Mouse (Mus musculus): ENCODE measurements around the gene Mmab. TPM values are rescaled to one million over a fixed set of nuclear protein-coding genes. Genes with fewer than 3 reads are reported as not detected.
A peak's percentile ranks its signal among the peaks of the same experiment; 100 is the strongest.

The Mmab gene
- total RNA-seq, 1 experiment = 11.0 TPM

DNA sequence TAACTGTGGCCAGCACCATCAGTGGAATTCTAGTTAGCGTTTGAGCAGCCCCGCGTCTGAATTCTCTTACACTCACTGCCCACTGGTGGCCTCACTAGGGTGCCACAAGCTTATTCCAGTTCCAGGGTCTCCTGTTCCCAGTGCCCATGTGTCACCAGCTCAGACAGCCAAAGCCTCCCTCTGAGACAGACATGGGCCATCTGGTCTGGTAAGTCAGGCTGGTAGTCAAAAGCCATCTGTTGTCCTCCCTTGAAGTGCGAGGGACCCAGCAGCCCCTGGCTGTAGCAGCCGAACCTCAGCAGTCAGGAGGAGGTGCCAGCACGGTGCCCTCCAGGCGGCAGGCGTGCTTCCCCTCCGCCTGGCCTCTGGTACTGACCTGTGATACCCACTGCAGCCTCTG lies 12.4 kb upstream of the Mmab start:
- TF ChIP-seq CHD2 (IDR thresholded peaks at IDR 0.05; ENCODE audit: low read depth, low read length) (no peak), ZC3H11A (IDR thresholded peaks at IDR 0.05; ENCODE audit: borderline replicate concordance, low read depth, low read length) (no peak), MAFK (IDR thresholded peaks at IDR 0.05; ENCODE audit: insufficient read depth, low read depth, low read length) (no peak), HCFC1 (IDR thresholded peaks at IDR 0.05; ENCODE audit: borderline replicate concordance, insufficient read depth, low read length) (no peak), ZNF384 (IDR thresholded peaks at IDR 0.05; ENCODE audit: low read depth, low read length) (no peak)
- no peaks in the 10 kb centered on the region for H3K9me3 ChIP-seq (ENCODE audit: control insufficient read depth, insufficient read depth, low read depth, low read length)
- no peak for DNase-seq (ENCODE audit: low read depth, low spot score)
- no peak overlapping the region for H3K9ac ChIP-seq (ENCODE audit: insufficient read depth, low read depth, low read length, poor library complexity, severe bottlenecking)
- H3K27ac ChIP-seq (ENCODE audit: insufficient read depth, low read depth, low read length, poor library complexity, severe bottlenecking) = no peak overlapping the region
- no peaks in the 10 kb centered on the region; the same call in 1 of the 2 replicates for H3K36me3 ChIP-seq (ENCODE audit: control insufficient read depth, insufficient read depth, low read length, poor library complexity, severe bottlenecking)
- no peak overlapping the region for H3K4me3 ChIP-seq (ENCODE audit: insufficient read depth in 1 of 2, low read depth in 1 of 2, low read length in 2 of 2, poor library complexity in 1 of 2, severe bottlenecking in 1 of 2)
- in situ Hi-C loops (cut with MboI; ENCODE audit: low sequenced_read_pairs in 2 of 2, unreplicated experiment in 2 of 2) = no loop called here
- peaks cover 0 to 6% of the 10 kb centered on the region in 2 experiments; a peak in 1 of 4 replicates for H3K4me1 ChIP-seq (ENCODE audit: control insufficient read depth in 2 of 2, insufficient read depth in 2 of 2, low read length in 2 of 2, poor library complexity in 1 of 2)

DNA sequence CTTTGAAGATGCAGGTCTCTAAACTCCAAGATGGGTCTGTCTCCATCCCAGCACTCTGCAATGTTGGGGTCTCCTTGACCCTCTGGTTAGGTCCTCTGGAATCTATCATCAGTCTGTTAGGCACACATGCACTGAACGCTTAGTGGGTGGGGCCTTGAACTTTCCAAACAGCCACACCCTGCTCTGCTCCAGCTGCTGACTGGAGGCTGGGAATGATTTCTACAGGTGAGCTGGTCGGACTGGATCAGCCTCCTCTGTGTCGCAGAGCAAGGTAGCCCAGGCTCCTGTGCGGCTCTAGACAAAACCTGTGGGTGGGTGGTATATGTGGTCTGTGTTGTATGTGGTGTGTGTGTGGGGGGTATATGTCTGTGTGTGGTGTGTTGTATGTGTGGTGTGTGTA lies 5.2 kb upstream of the Mmab start:
- Histone ChIP-seq H3K4me3 (ENCODE audit: insufficient read depth in 1 of 2, low read depth in 1 of 2, low read length in 2 of 2, poor library complexity in 1 of 2, severe bottlenecking in 1 of 2) (no peak overlapping the region), H3K4me1 (ENCODE audit: control insufficient read depth in 2 of 2, insufficient read depth in 2 of 2, low read length in 2 of 2, poor library complexity in 1 of 2) (peaks cover 0 to 3% of the 10 kb centered on the region in 2 experiments; a peak in 1 of 4 replicates), H3K9ac (ENCODE audit: insufficient read depth, low read depth, low read length, poor library complexity, severe bottlenecking) (no peak overlapping the region), H3K36me3 (ENCODE audit: control insufficient read depth, insufficient read depth, low read length, poor library complexity, severe bottlenecking) (peaks cover 6% of the 10 kb centered on the region; the same call in 1 of the 2 replicates), H3K9me3 (ENCODE audit: control insufficient read depth, insufficient read depth, low read depth, low read length) (no peaks in the 10 kb centered on the region), H3K27ac (ENCODE audit: insufficient read depth, low read depth, low read length, poor library complexity, severe bottlenecking) (no peak overlapping the region)
- no peak for DNase-seq (ENCODE audit: low read depth, low spot score)
- TF ChIP-seq MAFK (IDR thresholded peaks at IDR 0.05; ENCODE audit: insufficient read depth, low read depth, low read length) (no peak), ZNF384 (IDR thresholded peaks at IDR 0.05; ENCODE audit: low read depth, low read length) (no peak), CHD2 (IDR thresholded peaks at IDR 0.05; ENCODE audit: low read depth, low read length) (no peak), ZC3H11A (IDR thresholded peaks at IDR 0.05; ENCODE audit: borderline replicate concordance, low read depth, low read length) (no peak), HCFC1 (IDR thresholded peaks at IDR 0.05; ENCODE audit: borderline replicate concordance, insufficient read depth, low read length) (no peak)
- in situ Hi-C loops (cut with MboI; ENCODE audit: low sequenced_read_pairs in 2 of 2, unreplicated experiment in 2 of 2) = no loop called here

DNA sequence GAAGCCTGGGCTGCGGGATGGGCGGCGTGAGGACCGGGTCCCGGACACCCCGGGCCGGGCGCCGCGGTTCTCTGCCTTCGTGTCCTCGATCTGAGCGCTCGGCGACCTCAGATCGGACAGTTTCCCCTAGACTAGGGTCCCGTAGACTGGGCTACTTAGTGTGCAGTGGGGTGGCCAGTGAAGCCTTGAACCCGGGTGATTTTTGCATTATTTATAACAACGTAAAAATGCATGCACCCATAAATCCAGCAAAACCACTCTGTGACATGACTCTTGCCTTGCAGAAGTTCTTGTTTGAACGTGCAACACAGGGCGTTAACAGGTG lies 470 bp upstream of the Mmab start:
- H3K4me1 ChIP-seq (ENCODE audit: control insufficient read depth in 2 of 2, insufficient read depth in 2 of 2, low read length in 2 of 2, poor library complexity in 1 of 2) = peaks cover 0 to 7% of the 10 kb centered on the region in 2 experiments; a peak in 1 of 4 replicates
- H3K27ac ChIP-seq (ENCODE audit: insufficient read depth, low read depth, low read length, poor library complexity, severe bottlenecking) = no peak overlapping the region
- H3K36me3 ChIP-seq (ENCODE audit: control insufficient read depth, insufficient read depth, low read length, poor library complexity, severe bottlenecking) = peaks cover 2% of the 10 kb centered on the region; the same call in 1 of the 2 replicates
- no peak for DNase-seq (ENCODE audit: low read depth, low spot score)
- in situ Hi-C loops (cut with MboI; ENCODE audit: low sequenced_read_pairs in 2 of 2, unreplicated experiment in 2 of 2) = no loop called here
- H3K9ac ChIP-seq (ENCODE audit: insufficient read depth, low read depth, low read length, poor library complexity, severe bottlenecking) = peak overlapping the region; percentile 80
- TF ChIP-seq MAFK (IDR thresholded peaks at IDR 0.05; ENCODE audit: insufficient read depth, low read depth, low read length) = no peak
- no peaks in the 10 kb centered on the region for H3K9me3 ChIP-seq (ENCODE audit: control insufficient read depth, insufficient read depth, low read depth, low read length)
- peak overlapping the region; percentile 82 to 85 for H3K4me3 ChIP-seq (ENCODE audit: insufficient read depth in 1 of 2, low read depth in 1 of 2, low read length in 2 of 2, poor library complexity in 1 of 2, severe bottlenecking in 1 of 2)

DNA sequence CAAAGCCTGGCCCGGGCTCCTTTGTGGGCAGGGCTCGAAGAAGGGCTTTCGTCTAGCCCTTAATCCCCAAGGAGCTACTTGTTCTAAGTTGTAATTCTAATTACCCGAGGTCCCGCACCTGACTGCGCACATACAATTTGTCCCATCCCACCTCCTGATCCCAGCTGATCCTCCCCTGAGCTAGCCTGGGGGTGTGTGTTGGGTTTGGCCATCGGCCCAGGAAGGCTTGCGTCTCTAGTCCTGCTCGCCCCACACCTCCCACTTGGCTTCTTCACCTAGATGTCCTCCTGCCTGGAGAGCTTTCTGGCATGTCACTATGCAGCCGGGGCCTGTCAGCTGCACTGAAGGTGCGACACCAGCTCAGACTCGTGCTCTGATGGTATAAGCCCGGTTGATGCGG lies 8.3 kb downstream of the Mmab start:
- TF ChIP-seq MAFK (IDR thresholded peaks at IDR 0.05; ENCODE audit: insufficient read depth, low read depth, low read length) = no peak
- TF ChIP-seq ZNF384 (IDR thresholded peaks at IDR 0.05; ENCODE audit: low read depth, low read length) = no peak
- TF ChIP-seq ZC3H11A (IDR thresholded peaks at IDR 0.05; ENCODE audit: borderline replicate concordance, low read depth, low read length) = no peak
- in situ Hi-C loops (cut with MboI; ENCODE audit: low sequenced_read_pairs in 2 of 2, unreplicated experiment in 2 of 2) = no loop called here

GRCm38 (mm10) chr5:114434359-114434758 lies 9.5 kb downstream of the Mmab start:
- no peak overlapping the region for H3K9ac ChIP-seq (ENCODE audit: insufficient read depth, low read depth, low read length, poor library complexity, severe bottlenecking)

More for the DNA sequence above, 8.3 kb downstream of the Mmab start:
- H3K27ac ChIP-seq (ENCODE audit: insufficient read depth, low read depth, low read length, poor library complexity, severe bottlenecking) = no peak overlapping the region
- H3K36me3 ChIP-seq (ENCODE audit: control insufficient read depth, insufficient read depth, low read length, poor library complexity, severe bottlenecking) = peaks cover 27% of the 10 kb centered on the region; the same call in 1 of the 2 replicates
- H3K4me3 ChIP-seq (ENCODE audit: insufficient read depth in 1 of 2, low read depth in 1 of 2, low read length in 2 of 2, poor library complexity in 1 of 2, severe bottlenecking in 1 of 2) = no peak overlapping the region
- DNase-seq (ENCODE audit: low read depth, low spot score) = no peak
- no peak overlapping the region for H3K9ac ChIP-seq (ENCODE audit: insufficient read depth, low read depth, low read length, poor library complexity, severe bottlenecking)
- no peaks in the 10 kb centered on the region for H3K9me3 ChIP-seq (ENCODE audit: control insufficient read depth, insufficient read depth, low read depth, low read length)
- H3K4me1 ChIP-seq (ENCODE audit: control insufficient read depth in 2 of 2, insufficient read depth in 2 of 2, low read length in 2 of 2, poor library complexity in 1 of 2) = no peaks in the 10 kb centered on the region

More at GRCm38 (mm10) chr5:114434359-114434758, 9.5 kb downstream of the Mmab start:
- Histone ChIP-seq H3K4me1 (ENCODE audit: control insufficient read depth in 2 of 2, insufficient read depth in 2 of 2, low read length in 2 of 2, poor library complexity in 1 of 2) (no peaks in the 10 kb centered on the region), H3K4me3 (ENCODE audit: insufficient read depth in 1 of 2, low read depth in 1 of 2, low read length in 2 of 2, poor library complexity in 1 of 2, severe bottlenecking in 1 of 2) (no peak overlapping the region), H3K9me3 (ENCODE audit: control insufficient read depth, insufficient read depth, low read depth, low read length) (no peaks in the 10 kb centered on the region), H3K36me3 (ENCODE audit: control insufficient read depth, insufficient read depth, low read length, poor library complexity, severe bottlenecking) (peaks cover 27% of the 10 kb centered on the region; the same call in 1 of the 2 replicates), H3K27ac (ENCODE audit: insufficient read depth, low read depth, low read length, poor library complexity, severe bottlenecking) (no peak overlapping the region)
- in situ Hi-C loops (cut with MboI; ENCODE audit: low sequenced_read_pairs in 2 of 2, unreplicated experiment in 2 of 2) = no loop called here
- DNase-seq (ENCODE audit: low read depth, low spot score) = no peak
- TF ChIP-seq ZC3H11A (IDR thresholded peaks at IDR 0.05; ENCODE audit: borderline replicate concordance, low read depth, low read length) (no peak), CHD2 (IDR thresholded peaks at IDR 0.05; ENCODE audit: low read depth, low read length) (no peak), HCFC1 (IDR thresholded peaks at IDR 0.05; ENCODE audit: borderline replicate concordance, insufficient read depth, low read length) (no peak), MAFK (IDR thresholded peaks at IDR 0.05; ENCODE audit: insufficient read depth, low read depth, low read length) (no peak), ZNF384 (IDR thresholded peaks at IDR 0.05; ENCODE audit: low read depth, low read length) (no peak)
